13 mouse cellular contexts compared by ENCODE assay signal in the genomic region with DNA sequence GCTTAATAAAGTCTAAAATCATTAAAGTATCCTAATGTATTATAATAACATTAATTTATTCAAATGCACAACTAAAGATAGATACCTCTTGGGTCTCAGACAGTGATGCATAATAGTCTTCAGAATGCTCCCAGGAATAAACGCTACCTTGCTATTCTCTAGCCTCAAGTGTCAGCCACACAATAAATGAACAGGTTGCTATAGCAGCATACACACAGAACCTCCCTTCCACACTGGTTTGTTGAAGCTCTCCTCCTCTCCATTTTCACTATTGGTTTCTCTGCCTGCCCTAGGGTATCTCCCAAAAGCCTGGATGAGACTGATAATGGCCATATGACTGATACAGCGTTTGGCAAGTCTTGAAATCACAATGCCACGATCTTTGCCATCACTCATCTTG.
"Had no signal": no experiment of that assay in that cellular context is flagged by ENCODE, and none has a peak within 500 bp of the region (broad histone marks: within the 10 kb centered on the region; RNA-seq: fewer than 3 reads in every experiment).

No protein-coding gene starts in this region.

- DNase-seq: kidney, adult 9 months; kidney, postnatal 36 days; layer of hippocampus, postnatal 36 days; lung, postnatal 14 days; thymus, postnatal 4 days had no signal

- ATAC-seq: liver, embryonic 12.5 days had no signal

- H3K4me1 ChIP-seq: limb, embryonic 15.5 days; liver, embryonic 12.5 days; lung, embryonic 15.5 days; megakaryocyte, embryonic 14.5 days; neural tube, embryonic 12.5 days had no signal

- H3K4me2 ChIP-seq: limb, embryonic 15.5 days; liver, embryonic 12.5 days; lung, embryonic 15.5 days; neural tube, embryonic 12.5 days had no signal

- H3K9me3 ChIP-seq: limb, embryonic 15.5 days; liver, embryonic 12.5 days; lung, embryonic 15.5 days; megakaryocyte, embryonic 14.5 days; neural tube, embryonic 12.5 days had no signal

- H3K27ac ChIP-seq: kidney, postnatal 0 days; limb, embryonic 15.5 days; liver, embryonic 12.5 days; lung, embryonic 15.5 days; macrophage; neural tube, embryonic 12.5 days; stomach, postnatal 0 days had no signal

- H3K4me3 ChIP-seq: limb, embryonic 15.5 days; liver, embryonic 12.5 days; lung, embryonic 15.5 days; megakaryocyte, embryonic 14.5 days; neural tube, embryonic 12.5 days had no signal

- H3K27me3 ChIP-seq: limb, embryonic 15.5 days; liver, embryonic 12.5 days; lung, embryonic 15.5 days; megakaryocyte, embryonic 14.5 days; neural tube, embryonic 12.5 days had no signal

- H3K9ac ChIP-seq: limb, embryonic 15.5 days; liver, embryonic 12.5 days; lung, embryonic 15.5 days; neural tube, embryonic 12.5 days had no signal

- H3K36me3 ChIP-seq: limb, embryonic 15.5 days; liver, embryonic 12.5 days; lung, embryonic 15.5 days; neural tube, embryonic 12.5 days had no signal
